Mouse (Mus musculus) ES-E14 (cell line): Measurements from ENCODE around the gene Pmpca. TPM values are rescaled to one million over a fixed set of nuclear protein-coding genes. Genes with fewer than 3 reads are reported as not detected.

ENCODE experiments used
- DNase-seq: peaks from one replicate; pipeline ENCODE4 v3.0.0-alpha.2; 2013; ENCODE audit warnings: low read depth, low spot score
- H3K27ac ChIP-seq: 2 replicates; pipeline ENCODE4 v1.5.1; 2012; ENCODE audit warnings: low read depth, mild to moderate bottlenecking, low read length, moderate library complexity, mixed read lengths; ENCODE audit not compliant: poor library complexity, insufficient read depth, severe bottlenecking
- H3K36me3 ChIP-seq: 2 replicates; pipeline ENCODE4 v1.6.1; 2012; ENCODE audit warnings: mild to moderate bottlenecking, low read length, moderate library complexity, mixed read lengths; ENCODE audit not compliant: control insufficient read depth, poor library complexity, insufficient read depth, severe bottlenecking
- H3K4me1 ChIP-seq, 2 experiments: fragments of 150-350 bp in 1 of 2; sonication (generic) in 1 of 2; 2 replicates each; pipeline ENCODE4 v1.6.1; 2012; ENCODE audit warnings: low read length in 2 of 2, mild to moderate bottlenecking in 1 of 2, mixed read lengths in 1 of 2; ENCODE audit not compliant: control insufficient read depth in 2 of 2, insufficient read depth in 2 of 2, poor library complexity in 1 of 2
- H3K4me3 ChIP-seq, 2 experiments: fragments of 150-350 bp in 1 of 2; sonication (generic) in 1 of 2; 2 replicates each; pipeline ENCODE4 v1.5.1; 2012; ENCODE audit warnings: low read length in 2 of 2, low read depth in 1 of 2, mild to moderate bottlenecking in 1 of 2, mixed read lengths in 1 of 2; ENCODE audit not compliant: insufficient read depth in 1 of 2, poor library complexity in 1 of 2, severe bottlenecking in 1 of 2
- H3K9ac ChIP-seq: 2 replicates; pipeline ENCODE4 v1.6.1; 2012; ENCODE audit warnings: low read depth, mild to moderate bottlenecking, low read length, mixed read lengths; ENCODE audit not compliant: poor library complexity, insufficient read depth, severe bottlenecking
- H3K9me3 ChIP-seq: fragments of 150-350 bp; sonication (generic); 2 replicates; pipeline ENCODE4 v1.6.1; 2012; ENCODE audit warnings: low read depth, mild to moderate bottlenecking, low read length; ENCODE audit not compliant: control insufficient read depth, insufficient read depth
- CHD2 ChIP-seq: IDR thresholded peaks from 2 replicates; pipeline ENCODE4 v1.6.1; 2014; ENCODE audit warnings: mild to moderate bottlenecking, low read depth, low read length, inconsistent platforms
- HCFC1 ChIP-seq: IDR thresholded peaks from 2 replicates; pipeline ENCODE4 v1.6.1; 2012; ENCODE audit warnings: low read length, inconsistent platforms, borderline replicate concordance; ENCODE audit not compliant: insufficient read depth
- MAFK ChIP-seq: IDR thresholded peaks from 2 replicates; pipeline ENCODE4 v1.6.1; 2014; ENCODE audit warnings: mild to moderate bottlenecking, low read depth, low read length, inconsistent platforms; ENCODE audit not compliant: insufficient read depth
- ZC3H11A ChIP-seq: IDR thresholded peaks from 2 replicates; pipeline ENCODE4 v1.6.1; 2012; ENCODE audit warnings: low read depth, mild to moderate bottlenecking, inconsistent platforms, low read length, borderline replicate concordance
- ZNF384 ChIP-seq: IDR thresholded peaks from 2 replicates; pipeline ENCODE4 v1.6.1; 2012; ENCODE audit warnings: low read depth, low read length, inconsistent platforms
- in situ Hi-C, 2 experiments: fragments of 600-800 bp; cut with MboI; formaldehyde crosslinking; loops; one replicate each; pipeline ENCODE4 v1.15.1; 2025; ENCODE audit warnings: low sequenced_read_pairs in 2 of 2, inconsistent platforms in 1 of 2; ENCODE audit not compliant: unreplicated experiment in 2 of 2
- total RNA-seq: library from RNA; depleted of rRNA; stranded (reverse); fragments of 300-350 nt; gene quantifications from 2 replicates; pipeline ENCODE4 v1.2.3, GENCODE M21; 2012

Gene Pmpca
- total RNA-seq, 1 experiment = 149 TPM

DNA sequence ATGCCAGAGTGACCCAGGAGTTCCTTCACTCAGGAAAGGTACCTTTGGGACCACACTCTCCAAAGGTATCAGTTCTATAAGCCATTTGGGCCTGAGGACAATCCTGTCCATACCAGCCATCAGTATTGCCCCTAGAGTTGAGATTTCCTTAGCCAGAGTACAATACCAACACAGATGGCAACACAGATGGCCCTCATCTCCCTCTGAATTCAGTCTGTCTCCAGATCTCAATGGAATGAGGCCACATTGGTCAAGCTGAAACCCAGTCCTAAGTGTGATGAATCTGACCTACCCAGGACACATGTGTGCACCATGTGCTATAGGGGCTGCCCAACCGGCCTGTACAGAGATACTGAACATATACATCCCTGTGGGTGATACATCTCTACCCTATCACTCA is 13.1 kb downstream of the Pmpca start:
- in situ Hi-C loops = no loop called here
- no peak overlapping the region for H3K9ac ChIP-seq
- TF ChIP-seq HCFC1 (no peak), ZC3H11A (no peak), ZNF384 (no peak), CHD2 (no peak), MAFK (no peak)
- no peak for DNase-seq
- H3K4me3 ChIP-seq = no peak overlapping the region
- no peaks in the 10 kb centered on the region for H3K4me1 ChIP-seq
- H3K27ac ChIP-seq = no peak overlapping the region
- no peaks in the 10 kb centered on the region for H3K9me3 ChIP-seq
- H3K36me3 ChIP-seq = peaks cover 28% of the 10 kb centered on the region

DNA sequence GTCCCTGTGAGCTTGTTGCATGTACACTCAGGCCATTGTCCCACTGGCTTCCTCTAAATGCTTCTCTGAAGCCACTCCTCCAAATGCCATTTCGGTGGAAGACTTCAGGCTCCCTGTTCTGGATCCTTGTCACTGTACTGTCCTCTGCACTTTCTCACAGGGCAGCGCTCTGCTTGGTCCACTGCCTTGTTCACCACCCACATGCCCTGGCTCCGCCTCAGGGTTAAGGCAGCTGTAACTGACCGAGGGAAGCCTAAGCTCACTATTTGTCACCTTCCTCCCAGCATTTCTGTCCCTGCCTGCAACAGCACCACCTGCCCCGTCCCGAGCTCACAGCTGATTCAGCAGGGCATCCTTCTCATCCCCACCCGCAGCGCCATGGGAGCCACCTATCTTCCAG is 14.2 kb downstream of the Pmpca start:
- H3K4me1 ChIP-seq = peaks cover 0 to 2% of the 10 kb centered on the region in 2 experiments; a peak in 1 of 4 replicates
- in situ Hi-C loops = no loop called here
- no peak overlapping the region for H3K27ac ChIP-seq
- H3K9me3 ChIP-seq = no peaks in the 10 kb centered on the region
- peaks cover 22% of the 10 kb centered on the region; the same call in 1 of the 2 replicates for H3K36me3 ChIP-seq
- DNase-seq = no peak
- no peak overlapping the region for H3K4me3 ChIP-seq
- TF ChIP-seq ZNF384 (no peak), MAFK (no peak), HCFC1 (no peak), CHD2 (no peak), ZC3H11A (no peak)
- H3K9ac ChIP-seq = no peak overlapping the region

DNA sequence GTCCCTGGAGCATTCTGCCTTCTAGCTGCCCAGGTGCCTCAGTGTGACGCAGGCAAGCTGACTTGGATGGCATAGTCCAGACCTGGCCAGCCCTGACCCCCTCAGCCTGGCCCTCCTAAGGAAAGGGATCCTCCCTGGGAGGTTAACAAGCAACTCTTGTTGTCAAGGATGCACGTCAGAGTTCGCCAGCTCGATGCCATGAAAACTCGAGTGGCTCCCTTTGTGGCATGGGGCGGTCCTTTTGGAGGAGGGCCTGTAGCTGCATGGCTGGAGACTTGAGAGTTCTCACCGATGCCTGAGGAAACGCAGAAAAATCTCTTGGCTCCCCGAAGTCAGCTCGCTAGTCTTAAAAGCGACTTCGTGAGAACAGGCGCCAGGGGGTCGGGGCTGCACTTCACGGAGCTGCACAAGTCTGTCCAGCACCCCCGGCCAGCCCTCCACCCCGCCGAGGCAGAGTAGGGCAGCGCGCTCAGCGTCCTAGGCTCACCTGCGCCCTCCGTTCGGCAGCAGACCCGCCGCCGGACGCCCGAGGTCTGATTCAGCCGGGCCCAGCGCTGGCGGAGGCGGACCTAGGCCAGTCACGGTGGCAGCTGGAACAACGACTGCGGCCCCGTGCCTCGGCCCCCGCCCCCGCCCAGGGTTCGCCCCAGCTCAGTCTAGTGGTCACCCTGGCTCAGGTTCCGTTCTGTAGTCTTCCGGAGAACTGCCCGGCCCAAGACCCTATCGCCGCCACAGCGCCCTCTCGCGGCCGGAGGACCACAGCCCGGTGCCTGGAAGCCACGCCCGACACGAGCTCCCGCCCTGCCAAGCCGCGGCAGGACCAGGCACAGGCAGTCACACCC is 19.6 kb downstream of the Pmpca start, which contains the start of gene Inpp5e:
Gene Inpp5e, minus strand, starts transcription at position 689 of the 842 bp plus-strand sequence.
- TF ChIP-seq ZC3H11A (no peak), HCFC1 (peak; percentile 68; the same call in 1 of the 2 replicates)
- no peaks in the 10 kb centered on the region for H3K9me3 ChIP-seq
- DNase-seq = peak; percentile 85
- H3K4me1 ChIP-seq = peaks cover 0 to 5% of the 10 kb centered on the region in 2 experiments; a peak in 1 of 4 replicates
- peak within 1 kb of the TSS; percentile 83 for H3K9ac ChIP-seq
- peaks cover 15% of the 10 kb centered on the region for H3K36me3 ChIP-seq
- H3K27ac ChIP-seq = no peak within 1 kb of the TSS
- in situ Hi-C loops = no loop called here
- peak within 1 kb of the TSS; percentile 82 to 91 for H3K4me3 ChIP-seq

DNA sequence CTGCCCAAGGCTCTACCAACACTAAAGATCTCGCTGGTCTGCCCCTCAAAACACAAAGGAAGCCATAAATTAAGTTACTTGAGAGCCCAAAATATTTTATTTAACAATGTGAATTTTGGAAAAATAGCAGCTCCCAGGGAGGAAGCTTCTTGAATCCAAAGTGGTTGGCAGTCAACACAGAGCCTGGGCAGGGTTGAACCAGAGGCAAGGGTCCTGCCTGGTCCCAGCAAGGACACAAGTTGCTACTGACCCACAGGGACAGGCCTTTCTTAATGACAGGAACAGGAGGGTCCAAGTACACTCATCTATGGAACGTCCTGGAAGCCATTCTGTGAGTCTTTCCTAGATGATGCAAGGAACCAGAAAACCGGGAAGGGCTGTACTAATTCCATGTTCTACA is 20.2 kb downstream of the Pmpca start:
- H3K4me3 ChIP-seq = no peak overlapping the region
- H3K36me3 ChIP-seq = peaks cover 19% of the 10 kb centered on the region
- TF ChIP-seq HCFC1 (no peak), ZC3H11A (no peak), MAFK (no peak), CHD2 (no peak), ZNF384 (no peak)
- DNase-seq = no peak
- in situ Hi-C loops = no loop called here
- H3K4me1 ChIP-seq = peaks cover 0 to 5% of the 10 kb centered on the region in 2 experiments; a peak in 1 of 4 replicates
- H3K9ac ChIP-seq = no peak overlapping the region
- H3K9me3 ChIP-seq = no peaks in the 10 kb centered on the region
- H3K27ac ChIP-seq = no peak overlapping the region
